Mouse (Mus musculus): ENCODE measurements at regions not wholly inside any gene's neighbourhood (a gene's known extent, or its start where the extent isn't known, plus 50 kb on each side); places are given as distances from the start of the nearest gene placed in this dataset.

GRCm38 (mm10) chr11:111971001-111971400 is 811.0 kb upstream of the Sox9 start:
- TF ChIP-seq CTCF (IDR thresholded peaks at IDR 0.05; ENCODE audit: low read depth) (no peak), EP300 (IDR thresholded peaks at IDR 0.05; ENCODE audit: low read depth) (no peak)
